Mouse (Mus musculus) testis, adult 2 months (tissue): ENCODE results near the gene R3hdm4.

Experiments
- CTCF ChIP-seq: fragments of 200-500 bp; IDR thresholded peaks from 2 replicates; pipeline ENCODE4 v1.5.1; 2012; ENCODE audit warnings: low read depth, mild to moderate bottlenecking, inconsistent platforms, low read length, moderate library complexity; ENCODE audit not compliant: control insufficient read depth, insufficient read depth, insufficient replicate concordance
- POLR2A ChIP-seq: fragments of 200-500 bp; IDR thresholded peaks from 2 replicates; pipeline ENCODE4 v1.6.1; 2012; ENCODE audit warnings: low read depth, mild to moderate bottlenecking, inconsistent platforms, low read length, moderate library complexity; ENCODE audit not compliant: control insufficient read depth

- TF ChIP-seq CTCF (no peak), POLR2A (no peak)
Observed at GRCm38 (mm10) chr10:79943471-79943901, 22.5 kb upstream of the R3hdm4 start.
